Mouse (Mus musculus) liver, adult (tissue): ENCODE data around the gene Tas2r126.

Source experiments
- GATA4 ChIP-seq: IDR thresholded peaks from 2 replicates; pipeline ENCODE4 v1.6.1; 2014; ENCODE audit warnings: mild to moderate bottlenecking, low read length; ENCODE audit not compliant: insufficient replicate concordance

The Tas2r126 gene

GRCm38 (mm10) chr6:42434446-42434845 is at the start of gene Tas2r126:
TSS of gene Tas2r126 (plus strand) at chr6:42434535.
- TF ChIP-seq GATA4, result no peak

- no peak for TF ChIP-seq GATA4
These were observed 48.7 kb upstream of the Tas2r126 start for GRCm38 (mm10) chr6:42385635-42386034.

- TF ChIP-seq GATA4, result no peak
These were observed 42.5 kb upstream of the Tas2r126 start for GRCm38 (mm10) chr6:42391796-42392330.

GRCm38 (mm10) chr6:42395960-42396809 is 38.1 kb upstream of the Tas2r126 start:
- no peak for TF ChIP-seq GATA4

- TF ChIP-seq GATA4, result no peak
These were observed 37.2 kb upstream of the Tas2r126 start for GRCm38 (mm10) chr6:42397041-42397657.

- no peak for TF ChIP-seq GATA4
These were observed 36.0 kb upstream of the Tas2r126 start for GRCm38 (mm10) chr6:42398285-42398684.

GRCm38 (mm10) chr6:42398998-42399397 is 35.3 kb upstream of the Tas2r126 start:
- TF ChIP-seq GATA4, result no peak

- TF ChIP-seq GATA4, result no peak
These were observed 34.4 kb upstream of the Tas2r126 start, which contains the start of gene Tas2r143 for GRCm38 (mm10) chr6:42399938-42400337. TSS of gene Tas2r143 (plus strand) at chr6:42400238.

GRCm38 (mm10) chr6:42405134-42405533 is 29.2 kb upstream of the Tas2r126 start, which contains the start of gene Tas2r135:
TSS of gene Tas2r135 (plus strand) at chr6:42405434.
- no peak for TF ChIP-seq GATA4

- no peak for TF ChIP-seq GATA4
These were observed 14.9 kb upstream of the Tas2r126 start for GRCm38 (mm10) chr6:42419443-42419842.

- no peak for TF ChIP-seq GATA4
These were observed 12.9 kb upstream of the Tas2r126 start for GRCm38 (mm10) chr6:42421439-42421838.

- TF ChIP-seq GATA4, result no peak
These were observed 9.9 kb upstream of the Tas2r126 start for GRCm38 (mm10) chr6:42424472-42424871.

- TF ChIP-seq GATA4, result no peak
These were observed 8.0 kb upstream of the Tas2r126 start for GRCm38 (mm10) chr6:42426337-42426736.

GRCm38 (mm10) chr6:42433554-42433953 is 781 bp upstream of the Tas2r126 start:
- TF ChIP-seq GATA4, result no peak

- TF ChIP-seq GATA4, result no peak
These were observed 1.2 kb downstream of the Tas2r126 start for GRCm38 (mm10) chr6:42435490-42435889.

GRCm38 (mm10) chr6:42441395-42441794 is 7.1 kb downstream of the Tas2r126 start:
- TF ChIP-seq GATA4, result no peak
